Mouse (Mus musculus) lung, adult 2 months (tissue): ENCODE measurements around the gene Mrpl4. TPM values are rescaled to one million over a fixed set of nuclear protein-coding genes. Genes with fewer than 3 reads are reported as not detected.

Experiments used
- DNase-seq: peaks from one replicate; pipeline ENCODE4 v3.0.0; 2022
- H3K4me1 ChIP-seq: fragments of 200-500 bp; 2 replicates; pipeline ENCODE4 v1.6.1; 2011; ENCODE audit warnings: low read length; ENCODE audit not compliant: control insufficient read depth, insufficient read depth
- H3K4me3 ChIP-seq: fragments of 200-500 bp; replicated peaks from 2 replicates; pipeline ENCODE3; 2011; ENCODE audit warnings: low read depth, mild to moderate bottlenecking, control low read depth, low read length; ENCODE audit errors: extremely low read depth
- CTCF ChIP-seq: fragments of 200-500 bp; IDR thresholded peaks from 2 replicates; pipeline ENCODE4 v1.5.1; 2011; ENCODE audit warnings: mild to moderate bottlenecking, low read length, control low read depth; ENCODE audit not compliant: insufficient read depth
- POLR2A ChIP-seq: fragments of 200-500 bp; IDR thresholded peaks from 2 replicates; pipeline ENCODE4 v1.6.1; 2011; ENCODE audit warnings: low read depth, mild to moderate bottlenecking, control low read depth, low read length, borderline replicate concordance; ENCODE audit errors: extremely low read depth
- whole genome bisulfite sequencing: fragments of 180-500 bp; shearing (Covaris S2); methylation state at CpG from one replicate; pipeline ENCODE4 v1.1.7; 2018; 5-methylcytosine and 5-hydroxymethylcytosine counted together
- polyA plus RNA-seq: library from polyadenylated mRNA; depleted of rRNA; stranded (reverse); fragments of >200 nt; gene quantifications from 2 replicates; pipeline ENCODE4 v1.2.3, GENCODE M21; 2012; rRNA removed

Mrpl4 gene
- 113 and 130 TPM in 2 replicates for polyA plus RNA-seq

- H3K4me1 ChIP-seq = no peaks in the 10 kb centered on the region
- H3K4me3 ChIP-seq = peak within 1 kb of the TSS; percentile 79
- TF ChIP-seq POLR2A = peak; percentile 84
- no peak for TF ChIP-seq CTCF
- peak; percentile 88 for DNase-seq
- under 1% methylated on average over 72 of the region's 72 CpGs for WGBS
These were observed at the start of gene Mrpl4 for GRCm38 (mm10) chr9:21002627-21003551. Mrpl4 (plus strand) TSS chr9:21002738.

- 0 out of 2 replicates have a peak, but pooled peaks cover 2% of the 10 kb centered on the region for H3K4me1 ChIP-seq
- WGBS = 65% methylated on average over 3 of the region's 3 CpGs
These were observed 45.5 kb upstream of the Mrpl4 start for GRCm38 (mm10) chr9:20956989-20957388.

GRCm38 (mm10) chr9:20959430-20959938 lies 43.1 kb upstream of the Mrpl4 start, which contains the start of gene Dnmt1:
Dnmt1 (minus strand) TSS chr9:20959888.
- DNase-seq = no peak
- H3K4me1 ChIP-seq = no peaks in the 10 kb centered on the region
- 77% methylated on average over 2 of the region's 2 CpGs for WGBS
- TF ChIP-seq POLR2A = no peak
- TF ChIP-seq CTCF = no peak
- no peak within 1 kb of the TSS for H3K4me3 ChIP-seq

More at GRCm38 (mm10) chr9:20956989-20957388, 45.5 kb upstream of the Mrpl4 start:
- H3K4me3 ChIP-seq = no peak overlapping the region
- no peak for TF ChIP-seq POLR2A
- no peak for TF ChIP-seq CTCF
- no peak for DNase-seq

DNA sequence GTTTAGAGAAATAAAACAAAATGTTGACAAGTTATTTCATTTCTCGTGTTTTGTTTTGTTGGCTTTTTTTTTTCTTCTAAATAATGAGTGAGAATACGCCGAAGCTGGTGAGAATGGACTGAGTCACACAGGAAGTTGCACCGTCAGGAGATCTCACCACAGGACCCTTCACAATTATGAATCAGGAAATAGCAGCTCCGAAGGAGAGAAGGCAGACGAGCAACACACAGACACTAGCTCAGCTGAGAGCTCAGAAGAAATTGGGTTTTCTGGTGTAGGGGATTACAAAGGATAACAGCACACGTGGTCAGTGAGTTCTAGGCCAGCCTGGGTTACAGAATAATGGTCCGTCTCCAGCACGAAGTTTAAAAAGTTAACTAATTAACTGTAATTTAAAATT lies 41.0 kb upstream of the Mrpl4 start:
- no peak for TF ChIP-seq CTCF
- no peak for TF ChIP-seq POLR2A
- 45% methylated on average over 9 of the region's 9 CpGs for WGBS

GRCm38 (mm10) chr9:20965606-20966005 lies 36.9 kb upstream of the Mrpl4 start:
- whole genome bisulfite sequencing = 74% methylated on average over 4 of the region's 4 CpGs
- Histone ChIP-seq H3K4me3 (no peak overlapping the region), H3K4me1 (no peaks in the 10 kb centered on the region)
- TF ChIP-seq POLR2A = no peak
- TF ChIP-seq CTCF = no peak
- no peak for DNase-seq

More for the DNA sequence above, 41.0 kb upstream of the Mrpl4 start:
- H3K4me3 ChIP-seq = no peak overlapping the region
- DNase-seq = no peak
- H3K4me1 ChIP-seq = no peaks in the 10 kb centered on the region

GRCm38 (mm10) chr9:20966008-20966407 lies 36.5 kb upstream of the Mrpl4 start:
- Histone ChIP-seq H3K4me1 (no peaks in the 10 kb centered on the region), H3K4me3 (no peak overlapping the region)
- DNase-seq = no peak
- TF ChIP-seq CTCF = no peak
- no peak for TF ChIP-seq POLR2A
- 76% methylated on average over 3 of the region's 3 CpGs for WGBS

DNA sequence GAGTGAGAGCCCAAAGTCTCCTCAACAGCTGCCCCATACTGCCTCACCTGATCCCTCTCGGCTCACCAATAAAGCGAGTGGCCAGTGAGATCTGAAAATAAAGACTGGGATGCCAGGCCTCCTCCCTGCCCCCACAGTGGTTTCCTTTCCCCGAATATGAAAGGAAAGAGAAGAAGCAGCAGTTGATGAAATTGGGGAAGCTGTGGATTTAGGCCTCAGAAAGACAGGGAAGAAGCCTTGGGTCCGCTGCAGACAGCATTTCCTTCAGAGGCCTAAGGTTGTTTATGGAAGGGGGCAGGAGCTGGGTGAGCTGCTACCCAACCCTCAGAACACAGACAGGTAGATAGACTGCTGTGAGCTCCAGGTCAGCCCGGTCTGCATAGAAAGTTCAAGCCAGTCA lies 35.8 kb upstream of the Mrpl4 start:
- 64% methylated on average over 5 of the region's 5 CpGs for WGBS
- H3K4me1 ChIP-seq = no peaks in the 10 kb centered on the region
- TF ChIP-seq POLR2A (no peak), CTCF (no peak)
- no peak overlapping the region for H3K4me3 ChIP-seq
- no peak for DNase-seq

- 50% methylated on average over 7 of the region's 7 CpGs for WGBS
- peaks cover 17% of the 10 kb centered on the region for H3K4me1 ChIP-seq
- H3K4me3 ChIP-seq = no peak overlapping the region
- DNase-seq = no peak
- TF ChIP-seq CTCF (no peak), POLR2A (no peak)
These were observed 30.8 kb upstream of the Mrpl4 start for GRCm38 (mm10) chr9:20971751-20972140.

GRCm38 (mm10) chr9:20972141-20972992 lies 30.2 kb upstream of the Mrpl4 start:
- Histone ChIP-seq H3K4me1 (peaks cover 21% of the 10 kb centered on the region), H3K4me3 (peak overlapping the region; percentile 21)
- no peak for TF ChIP-seq POLR2A
- no peak for TF ChIP-seq CTCF
- 42% methylated on average over 28 of the region's 28 CpGs for WGBS
- peak; percentile 51 for DNase-seq
